Mouse (Mus musculus) G1E (cell line): Measurements from ENCODE around the gene Plekhf1.

Experiments
- CTCF ChIP-seq: IDR thresholded peaks from 2 replicates; pipeline ENCODE4 v1.5.1; 2012; ENCODE audit warnings: low read depth, low read length, inconsistent platforms, mixed read lengths
- POLR2AphosphoS5 ChIP-seq: IDR thresholded peaks from 2 replicates; pipeline ENCODE4 v1.6.1; 2012; ENCODE audit warnings: low read depth, low read length, inconsistent platforms; ENCODE audit not compliant: insufficient replicate concordance

DNA sequence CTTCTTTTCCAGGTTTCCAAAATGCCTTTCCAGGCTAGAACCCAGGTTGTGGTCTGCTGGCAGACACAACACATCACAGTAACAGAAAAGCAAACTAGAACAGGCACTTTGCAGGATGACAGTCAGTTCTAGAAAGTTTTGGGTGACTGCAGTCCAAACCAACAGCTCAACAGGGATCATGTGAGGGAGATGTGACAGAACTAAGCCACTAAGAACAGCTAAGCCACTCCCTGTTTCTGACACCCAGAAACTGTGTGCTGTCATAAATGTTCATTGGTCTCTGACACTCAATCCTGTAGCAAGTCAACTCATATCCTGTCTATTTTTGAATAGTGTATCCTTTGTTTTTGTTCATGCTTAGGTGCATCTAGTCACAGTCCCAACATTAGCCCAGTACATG is 9.3 kb upstream of the Plekhf1 start:
- no peak for TF ChIP-seq CTCF
- TF ChIP-seq POLR2AphosphoS5 = no peak
